Mouse (Mus musculus) megakaryocyte, embryonic 14.5 days (primary cell): ENCODE measurements around the gene Trpt1.

ENCODE experiments used
- FLI1 ChIP-seq: IDR thresholded peaks from 2 replicates; pipeline ENCODE4 v1.6.1; 2012; ENCODE audit warnings: low read length, inconsistent platforms, mixed read lengths
- GATA1 ChIP-seq: IDR thresholded peaks from 3 replicates; pipeline ENCODE4 v1.6.1; 2012; ENCODE audit warnings: mixed read lengths, low read length, inconsistent platforms, borderline replicate concordance

DNA sequence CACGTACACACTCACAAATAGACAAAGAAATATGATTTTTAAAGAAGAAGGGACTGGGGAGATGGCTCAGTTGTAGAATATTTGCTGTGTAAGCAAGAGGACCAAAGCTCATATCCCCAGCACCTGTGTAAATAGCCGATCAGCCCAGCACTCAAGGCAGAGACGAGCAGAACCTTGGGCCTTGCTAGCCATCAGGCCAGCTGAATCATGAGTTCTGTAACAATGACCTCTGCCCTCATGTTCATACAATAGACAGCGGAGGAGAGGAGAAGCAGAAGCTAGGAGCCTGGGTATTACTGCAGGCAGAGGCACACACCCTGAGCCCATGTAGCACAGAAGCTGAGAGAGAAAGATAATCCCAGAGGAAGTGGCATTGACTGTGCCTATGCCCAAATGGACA, 16.5 kb downstream of the Trpt1 start:
- TF ChIP-seq FLI1: no peak
- TF ChIP-seq GATA1: no peak
